Mouse (Mus musculus) lung, postnatal 14 days (tissue): ENCODE measurements around the gene Tspoap1.

Source experiments
- DNase-seq: peaks from one replicate; pipeline ENCODE4 v3.0.0; 2021

Tspoap1 gene

GRCm38 (mm10) chr11:87761181-87761721 is 910 bp downstream of the Tspoap1 start:
- no peak for DNase-seq

GRCm38 (mm10) chr11:87761806-87762701 is 1.7 kb downstream of the Tspoap1 start:
- DNase-seq = no peak

- DNase-seq = no peak
These were observed 2.5 kb downstream of the Tspoap1 start for GRCm38 (mm10) chr11:87762702-87763385.

GRCm38 (mm10) chr11:87763511-87763987 is 3.2 kb downstream of the Tspoap1 start:
- DNase-seq = no peak

GRCm38 (mm10) chr11:87763988-87764876 is 3.9 kb downstream of the Tspoap1 start:
- DNase-seq = no peak

- no peak for DNase-seq
These were observed 8.4 kb downstream of the Tspoap1 start for GRCm38 (mm10) chr11:87768745-87769144.

GRCm38 (mm10) chr11:87770989-87771388 is 10.6 kb downstream of the Tspoap1 start:
- DNase-seq = peak; percentile 86

- no peak for DNase-seq
These were observed 12.0 kb downstream of the Tspoap1 start for GRCm38 (mm10) chr11:87772354-87772753.

- DNase-seq = peak; percentile 69
These were observed 17.9 kb downstream of the Tspoap1 start for GRCm38 (mm10) chr11:87778100-87778765.

GRCm38 (mm10) chr11:87778915-87779314 is 18.6 kb downstream of the Tspoap1 start:
- no peak for DNase-seq

- DNase-seq = no peak
These were observed 19.1 kb downstream of the Tspoap1 start for GRCm38 (mm10) chr11:87779392-87779791.

GRCm38 (mm10) chr11:87780130-87780529 is 19.8 kb downstream of the Tspoap1 start:
- DNase-seq = no peak

GRCm38 (mm10) chr11:87790088-87790487 is 29.7 kb downstream of the Tspoap1 start:
- no peak for DNase-seq

GRCm38 (mm10) chr11:87793460-87793859 is 33.1 kb downstream of the Tspoap1 start, which contains the start of gene Mpo:
Gene Mpo (plus strand): TSS chr11:87793581.
- no peak for DNase-seq

GRCm38 (mm10) chr11:87801711-87802275 is 41.5 kb downstream of the Tspoap1 start:
- DNase-seq = no peak

- DNase-seq = peak; percentile 13
These were observed 42.3 kb downstream of the Tspoap1 start for GRCm38 (mm10) chr11:87802621-87803020.

GRCm38 (mm10) chr11:87805448-87805847 is 45.1 kb downstream of the Tspoap1 start:
- DNase-seq = peak; percentile 48

- DNase-seq = no peak
These were observed 47.1 kb downstream of the Tspoap1 start for GRCm38 (mm10) chr11:87807433-87807832.

- no peak for DNase-seq
These were observed 47.9 kb downstream of the Tspoap1 start for GRCm38 (mm10) chr11:87808236-87808635.

- no peak for DNase-seq
These were observed 51.1 kb downstream of the Tspoap1 start for GRCm38 (mm10) chr11:87811396-87811795.

GRCm38 (mm10) chr11:87814831-87815230 is 54.5 kb downstream of the Tspoap1 start:
- no peak for DNase-seq
